Mouse (Mus musculus) forebrain, embryonic 15.5 days (tissue): ENCODE data around the gene Sod1. TPM values are rescaled to one million over a fixed set of nuclear protein-coding genes. Genes with fewer than 3 reads are reported as not detected.
"Not testable (repeated sequence)": the region's sequence is repeated elsewhere in the genome, so short reads cannot be mapped to it uniquely, and the experiment has no call there.

Experiments used
- ATAC-seq: fragments of 200-750 bp; cut with Nextera tagmentation; replicated peaks from 2 replicates; pipeline ENCODE4 v1.8.0; 2017; ENCODE audit warnings: mild to moderate bottlenecking, moderate TSS enrichment, moderate library complexity
- H3K27ac ChIP-seq: fragments of 300-500 bp; sonication (generic); replicated peaks from 2 replicates; pipeline ENCODE4 v1.5.1; 2015; ENCODE audit warnings: mild to moderate bottlenecking, inconsistent platforms
- H3K27me3 ChIP-seq: fragments of 300-500 bp; sonication (generic); 2 replicates; pipeline ENCODE4 v1.6.1; 2015; ENCODE audit warnings: inconsistent platforms
- H3K36me3 ChIP-seq: fragments of 300-500 bp; sonication (generic); 2 replicates; pipeline ENCODE4 v1.6.1; 2015; ENCODE audit warnings: mild to moderate bottlenecking, inconsistent platforms
- H3K4me1 ChIP-seq: fragments of 300-500 bp; sonication (generic); 2 replicates; pipeline ENCODE4 v1.6.1; 2015; ENCODE audit warnings: inconsistent platforms
- H3K4me2 ChIP-seq: fragments of 300-500 bp; sonication (generic); replicated peaks from 2 replicates; pipeline ENCODE4 v1.6.1; 2015; ENCODE audit warnings: mild to moderate bottlenecking, inconsistent platforms
- H3K4me3 ChIP-seq: fragments of 300-500 bp; sonication (generic); 2 replicates; pipeline ENCODE4 v1.5.1; 2015; ENCODE audit warnings: mild to moderate bottlenecking, inconsistent platforms
- H3K9ac ChIP-seq: fragments of 300-500 bp; sonication (generic); replicated peaks from 2 replicates; pipeline ENCODE4 v1.6.1; 2015; ENCODE audit warnings: mild to moderate bottlenecking, inconsistent platforms
- H3K9me3 ChIP-seq: fragments of 300-500 bp; sonication (generic); 2 replicates; pipeline ENCODE4 v1.6.1; 2016; ENCODE audit warnings: inconsistent platforms
- WGBS: fragments of 180-500 bp; shearing (Covaris S2); methylation state at CpG from one replicate; pipeline ENCODE4 v1.1.7; 2015; ENCODE audit warnings: mixed read lengths; 5-methylcytosine and 5-hydroxymethylcytosine counted together
- polyA plus RNA-seq: library from polyadenylated mRNA; unstranded; fragments of >200 nt; fragmentation: Nextera tagmentation; extraction: Ambion mirVana; gene quantifications from 2 replicates; pipeline ENCODE4 v1.2.1, GENCODE M21; 2015

Sod1 gene
- polyA plus RNA-seq, 1 experiment from 2014 or later, result 853 TPM

GRCm38 (mm10) chr16:90213477-90214339, 6.8 kb upstream of the Sod1 start:
- Histone ChIP-seq H3K27ac (no peak overlapping the region), H3K9me3 (no peaks in the 10 kb centered on the region), H3K4me2 (no peak overlapping the region), H3K27me3 (no peaks in the 10 kb centered on the region), H3K9ac (no peak overlapping the region), H3K4me3 (no peak overlapping the region), H3K36me3 (no peaks in the 10 kb centered on the region), H3K4me1 (no peaks in the 10 kb centered on the region)
- 78% methylated on average over 12 of the region's 12 CpGs for WGBS
- no peak for ATAC-seq

- H3K9ac ChIP-seq, result no peak overlapping the region
- 93% methylated on average over 11 of the region's 11 CpGs for WGBS
- no peak overlapping the region for H3K27ac ChIP-seq
- 0 out of 2 replicates have a peak, but pooled peaks cover 2% of the 10 kb centered on the region for H3K4me1 ChIP-seq
- no peak overlapping the region for H3K4me2 ChIP-seq
- ATAC-seq, result no peak
- H3K27me3 ChIP-seq, result no peaks in the 10 kb centered on the region
- no peak overlapping the region for H3K4me3 ChIP-seq
- no peaks in the 10 kb centered on the region for H3K36me3 ChIP-seq
- no peaks in the 10 kb centered on the region for H3K9me3 ChIP-seq
These were observed 5.6 kb upstream of the Sod1 start for GRCm38 (mm10) chr16:90214731-90215565.

GRCm38 (mm10) chr16:90215879-90216278, 4.7 kb upstream of the Sod1 start:
- not testable (repeated sequence) for H3K27me3 ChIP-seq, H3K4me3 ChIP-seq, H3K4me1 ChIP-seq, H3K27ac ChIP-seq, H3K9ac ChIP-seq, H3K4me2 ChIP-seq, ATAC-seq, H3K36me3 ChIP-seq, H3K9me3 ChIP-seq
- WGBS, result 90% methylated on average over 5 of the region's 5 CpGs

- H3K9me3 ChIP-seq, result no peaks in the 10 kb centered on the region
- H3K27ac ChIP-seq, result no peak overlapping the region
- WGBS, result 85% methylated on average over 2 of the region's 2 CpGs
- H3K4me2 ChIP-seq, result no peak overlapping the region
- H3K9ac ChIP-seq, result no peak overlapping the region
- H3K27me3 ChIP-seq, result no peaks in the 10 kb centered on the region
- no peaks in the 10 kb centered on the region for H3K36me3 ChIP-seq
- no peak overlapping the region for H3K4me3 ChIP-seq
- peaks cover 6% of the 10 kb centered on the region; the same call in 1 of the 2 replicates for H3K4me1 ChIP-seq
- no peak for ATAC-seq
These were observed 4.1 kb upstream of the Sod1 start for GRCm38 (mm10) chr16:90216414-90216813.

- Histone ChIP-seq H3K27ac (no peak overlapping the region), H3K4me1 (peaks cover 15% of the 10 kb centered on the region), H3K36me3 (no peaks in the 10 kb centered on the region), H3K4me3 (no peak overlapping the region), H3K4me2 (no peak overlapping the region), H3K9me3 (no peaks in the 10 kb centered on the region), H3K9ac (no peak overlapping the region), H3K27me3 (no peaks in the 10 kb centered on the region)
- ATAC-seq, result no peak
- 7% methylated on average over 3 of the region's 3 CpGs for WGBS
These were observed 3.2 kb upstream of the Sod1 start for GRCm38 (mm10) chr16:90217356-90217755.

- H3K9me3 ChIP-seq, result no peaks in the 10 kb centered on the region
- H3K27ac ChIP-seq, result no peak overlapping the region
- H3K4me1 ChIP-seq, result peaks cover 21% of the 10 kb centered on the region
- no peaks in the 10 kb centered on the region for H3K36me3 ChIP-seq
- H3K9ac ChIP-seq, result no peak overlapping the region
- H3K4me2 ChIP-seq, result no peak overlapping the region
- no peak overlapping the region for H3K4me3 ChIP-seq
- WGBS, result 66% methylated on average over 4 of the region's 4 CpGs
- H3K27me3 ChIP-seq, result no peaks in the 10 kb centered on the region
- ATAC-seq, result no peak
These were observed 2.6 kb upstream of the Sod1 start for GRCm38 (mm10) chr16:90217926-90218325.

GRCm38 (mm10) chr16:90219445-90219844, 1.1 kb upstream of the Sod1 start:
- peaks cover 28% of the 10 kb centered on the region for H3K4me1 ChIP-seq
- H3K9ac ChIP-seq, H3K4me2 ChIP-seq, H3K27me3 ChIP-seq, ATAC-seq, H3K9me3 ChIP-seq, H3K27ac ChIP-seq, H3K36me3 ChIP-seq, H3K4me3 ChIP-seq: not testable (repeated sequence)
- WGBS, result 69% methylated on average over 4 of the region's 4 CpGs

- no peaks in the 10 kb centered on the region for H3K27me3 ChIP-seq
- WGBS, result under 1% methylated on average over 48 of the region's 52 CpGs
- peak; percentile 53 for ATAC-seq
- H3K4me1 ChIP-seq, result peaks cover 28% of the 10 kb centered on the region
- peak overlapping the region; percentile 98 for H3K9ac ChIP-seq
- H3K4me2 ChIP-seq, result peak overlapping the region; percentile 79
- peak overlapping the region; percentile 93 for H3K27ac ChIP-seq
- no peaks in the 10 kb centered on the region for H3K9me3 ChIP-seq
- H3K36me3 ChIP-seq, result peaks cover 20% of the 10 kb centered on the region
- peak overlapping the region; percentile 97 for H3K4me3 ChIP-seq
These were observed 408 bp downstream of the Sod1 start for GRCm38 (mm10) chr16:90220892-90221431.

GRCm38 (mm10) chr16:90221441-90222070, 1.0 kb downstream of the Sod1 start:
- peak overlapping the region; percentile 79 for H3K4me2 ChIP-seq
- 2% methylated on average over 20 of the region's 20 CpGs for WGBS
- H3K9ac ChIP-seq, result peak overlapping the region; percentile 98
- no peaks in the 10 kb centered on the region for H3K27me3 ChIP-seq
- H3K27ac ChIP-seq, result peak overlapping the region; percentile 93
- no peak for ATAC-seq
- peak overlapping the region; percentile 97 for H3K4me3 ChIP-seq
- H3K9me3 ChIP-seq, result no peaks in the 10 kb centered on the region
- peaks cover 28% of the 10 kb centered on the region for H3K4me1 ChIP-seq
- H3K36me3 ChIP-seq, result peaks cover 25% of the 10 kb centered on the region

- H3K27ac ChIP-seq, result no peak overlapping the region
- 78% methylated on average over 6 of the region's 6 CpGs for WGBS
- ATAC-seq, result peak; percentile 60; the same call in 1 of the 2 replicates
These were observed 9.3 kb downstream of the Sod1 start for GRCm38 (mm10) chr16:90229897-90230296.

GRCm38 (mm10) chr16:90231302-90231701, 10.7 kb downstream of the Sod1 start:
- no peak overlapping the region for H3K4me2 ChIP-seq
- no peaks in the 10 kb centered on the region for H3K9me3 ChIP-seq
- no peak overlapping the region for H3K9ac ChIP-seq
- H3K27ac ChIP-seq, result no peak overlapping the region
- ATAC-seq, result no peak
- 95% methylated on average over 7 of the region's 7 CpGs for whole genome bisulfite sequencing
- H3K27me3 ChIP-seq, result no peaks in the 10 kb centered on the region
- no peak overlapping the region for H3K4me3 ChIP-seq
- no peaks in the 10 kb centered on the region for H3K4me1 ChIP-seq
- peaks cover 27% of the 10 kb centered on the region for H3K36me3 ChIP-seq

More at GRCm38 (mm10) chr16:90229897-90230296, 9.3 kb downstream of the Sod1 start:
- no peaks in the 10 kb centered on the region for H3K9me3 ChIP-seq
- H3K9ac ChIP-seq, result no peak overlapping the region
- no peak overlapping the region for H3K4me2 ChIP-seq
- no peaks in the 10 kb centered on the region for H3K4me1 ChIP-seq
- H3K36me3 ChIP-seq, result peaks cover 40% of the 10 kb centered on the region
- no peak overlapping the region for H3K4me3 ChIP-seq
- H3K27me3 ChIP-seq, result no peaks in the 10 kb centered on the region
